ENCODE assay signal across 18 mouse cellular contexts in genomic region chr16:33006888-33007287, GRCm38 (mm10). TPM values are rescaled to one million over a fixed set of nuclear protein-coding genes. Genes with fewer than 3 reads are reported as not detected.
DNase-seq lines count a peak whose midpoint lies in the region; ATAC-seq lines count a peak whose summit lies in the region.
"Had no signal": no experiment of that assay in that cellular context is flagged by ENCODE, and none has a peak within 500 bp of the region (broad histone marks: within the 10 kb centered on the region; RNA-seq: fewer than 3 reads in every experiment).

No protein-coding gene starts in this region.

- H3K36me3 ChIP-seq in heart, embryonic 11.5 days (ENCODE audit: control insufficient read depth, insufficient read depth, low read length): peaks cover 9% of the 10 kb centered on the region

- no peak overlapping the region for H3K4me2 ChIP-seq in heart, embryonic 11.5 days
- H3K4me2 ChIP-seq: embryonic facial prominence, embryonic 13.5 days; intestine, embryonic 15.5 days had no signal

- H3K27ac ChIP-seq in heart, embryonic 11.5 days (ENCODE audit: low read depth, low read length): no peak overlapping the region
- H3K27ac ChIP-seq: embryonic facial prominence, embryonic 13.5 days; forebrain, embryonic 10.5 days; hindbrain, embryonic 10.5 days; intestine, embryonic 15.5 days had no signal

- DNase-seq in cerebellum, postnatal 4 days (ENCODE audit: low spot score in 2 of 2): no peak
- DNase-seq in left cerebral cortex, postnatal 4 days: peak; percentile 48
- no peak for DNase-seq in left cerebral cortex, postnatal 36 days (ENCODE audit: low spot score in 2 of 2)
- peak; percentile 53 to 60 for DNase-seq in cerebellum, adult 18-20 months
- DNase-seq in cerebellum, postnatal 36 days: peak; percentile 54 to 56
- DNase-seq in embryo, embryonic 9.5 days (ENCODE audit: extremely low spot score): no peak
- DNase-seq: lung, postnatal 14 days; spleen, adult 18-20 months had no signal

- intact Hi-C loops in left cerebral cortex, postnatal 4 days (cut with DNase I): no loop called here
- intact Hi-C loops in left cerebral cortex, postnatal 36 days (cut with DNase I): loop anchor here (5.0 kb wide), 1 partner anchor 195 kb away; the partner anchor contains the start of gene Smbd1

- no peak overlapping the region for H3K9ac ChIP-seq in heart, embryonic 11.5 days (ENCODE audit: low read depth, low read length)
- H3K9ac ChIP-seq: embryonic facial prominence, embryonic 13.5 days; intestine, embryonic 15.5 days had no signal

- 93% methylated on average over 7 of the region's 7 CpGs for WGBS in heart, embryonic 11.5 days (ENCODE audit: insufficient replicate concordance)

- no peaks in the 10 kb centered on the region for H3K27me3 ChIP-seq in heart, embryonic 11.5 days (ENCODE audit: control insufficient read depth, insufficient read depth, low read length)
- H3K27me3 ChIP-seq: embryonic facial prominence, embryonic 13.5 days; intestine, embryonic 15.5 days; megakaryocyte, embryonic 14.5 days had no signal

- H3K9me3 ChIP-seq in heart, embryonic 11.5 days (replicated peaks; ENCODE audit: control insufficient read depth, low read length): no peaks in the 10 kb centered on the region
- H3K9me3 ChIP-seq: embryonic facial prominence, embryonic 13.5 days; forebrain, embryonic 10.5 days; G1E; hindbrain, embryonic 10.5 days; intestine, embryonic 15.5 days; megakaryocyte, embryonic 14.5 days had no signal

- no peak overlapping the region for H3K4me3 ChIP-seq in heart, embryonic 11.5 days (ENCODE audit: low read depth, low read length)
- H3K4me3 ChIP-seq: embryonic facial prominence, embryonic 13.5 days; forebrain, embryonic 10.5 days; hindbrain, embryonic 10.5 days; intestine, embryonic 15.5 days; megakaryocyte, embryonic 14.5 days had no signal

- peaks cover 4% of the 10 kb centered on the region; the same call in 1 of the 2 replicates for H3K4me1 ChIP-seq in heart, embryonic 11.5 days (ENCODE audit: control insufficient read depth, insufficient read depth, low read length)
- H3K4me1 ChIP-seq: hindbrain, embryonic 10.5 days; intestine, embryonic 15.5 days; megakaryocyte, embryonic 14.5 days had no signal

- ATAC-seq in cerebellum, adult (ENCODE audit: insufficient number of reproducible peaks, low FRiP score, low TSS enrichment): 0 out of 2 replicates have a peak, but pooled peaks have one; percentile 21
- no peak for ATAC-seq in heart, embryonic 11.5 days (replicated peaks; ENCODE audit: insufficient number of reproducible peaks, low FRiP score, low TSS enrichment)
- ATAC-seq: CD4-positive, CD25-positive, alpha-beta regulatory T cell, adult 4 months; intestine, embryonic 15.5 days; midbrain, embryonic 16.5 days had no signal

RNA-seq across cellular contexts. Expression of gene Iqcg, which starts 49.1 kb away (rescaled TPM):
- 1 to 10 TPM; 5.2 to 8.3 TPM for total RNA-seq in left cerebral cortex, postnatal 4 days (2021)
- 1 to 10 TPM; 5.4 to 5.8 TPM for total RNA-seq in left cerebral cortex, postnatal 36 days (2021)
- 1.7 and 1.9 TPM in 2 replicates for polyA plus RNA-seq in heart, embryonic 11.5 days (2014; fragmentation: Nextera tagmentation; extraction: Ambion mirVana)

RNA-seq across cellular contexts. Expression of gene Rpl35a, which starts 49.4 kb away (rescaled TPM):
- total RNA-seq in left cerebral cortex, postnatal 4 days (2021): 100 to 1,000 TPM; 300 to 327 TPM
- total RNA-seq in left cerebral cortex, postnatal 36 days (2021): 100 to 1,000 TPM; 266 to 277 TPM
- 744 and 805 TPM in 2 replicates for polyA plus RNA-seq in heart, embryonic 11.5 days (2014; fragmentation: Nextera tagmentation; extraction: Ambion mirVana)

RNA-seq across cellular contexts. Expression of gene Lmln, which starts 55.4 kb away (rescaled TPM):
- total RNA-seq in left cerebral cortex, postnatal 4 days (2021): 10 to 100 TPM; 16.2 to 17.1 TPM
- 10 to 100 TPM; 10.3 to 11.9 TPM for total RNA-seq in left cerebral cortex, postnatal 36 days (2021)
- 3.3 and 3.6 TPM in 2 replicates for polyA plus RNA-seq in heart, embryonic 11.5 days (2014; fragmentation: Nextera tagmentation; extraction: Ambion mirVana)

Comparison
In these comparisons a context has a peak if more than half of its experiments do, and no peak if none do; other contexts are left out.
1. DNase-seq: peak in left cerebral cortex, postnatal 4 days (single experiment), cerebellum, adult 18-20 months (2 of 2) and cerebellum, postnatal 36 days (2 of 2); none in cerebellum, postnatal 4 days (0 of 2), left cerebral cortex, postnatal 36 days (0 of 2) and embryo, embryonic 9.5 days (single experiment).